Mouse (Mus musculus) myocyte (in vitro differentiated cells): Measurements from ENCODE around the gene Lamc3. TPM values are rescaled to one million over a fixed set of nuclear protein-coding genes. Genes with fewer than 3 reads are reported as not detected.

ENCODE experiments used
- H3K27me3 ChIP-seq: one replicate; pipeline ENCODE4 v1.6.1; 2011; ENCODE audit not compliant: control insufficient read depth, insufficient read depth, insufficient read length
- H3K36me3 ChIP-seq: one replicate; pipeline ENCODE4 v1.6.1; 2011; ENCODE audit not compliant: control insufficient read depth, insufficient read depth
- H3K4me2 ChIP-seq: one replicate; pipeline ENCODE4 v1.6.1; 2011; ENCODE audit warnings: low read depth, control low read depth
- H3K4me3 ChIP-seq: one replicate; pipeline ENCODE4 v1.5.1; 2011; ENCODE audit warnings: mild to moderate bottlenecking, control low read depth, moderate library complexity
- H3K79me2 ChIP-seq: one replicate; pipeline ENCODE4 v1.6.1; 2011; ENCODE audit not compliant: control insufficient read depth, insufficient read depth
- H3ac ChIP-seq: one replicate; pipeline ENCODE4 v1.6.1; 2011; ENCODE audit not compliant: control insufficient read depth, insufficient read length
- CEBPB ChIP-seq: IDR thresholded peaks from 2 replicates; pipeline ENCODE4 v1.6.1; 2011; ENCODE audit warnings: mild to moderate bottlenecking, moderate library complexity; ENCODE audit not compliant: poor library complexity, insufficient read depth, severe bottlenecking
- E2F4 ChIP-seq: IDR thresholded peaks from one replicate; pipeline ENCODE4 v1.6.1; 2011; ENCODE audit warnings: mild to moderate bottlenecking, control low read depth, moderate library complexity; ENCODE audit not compliant: insufficient read depth
- MAX ChIP-seq: IDR thresholded peaks from one replicate; pipeline ENCODE4 v1.6.1; 2011; ENCODE audit warnings: low read depth, mild to moderate bottlenecking, control low read depth
- MYOD1 ChIP-seq, 3 experiments: IDR thresholded peaks; one replicate each; pipeline ENCODE4 v1.6.1; 2011; ENCODE audit warnings: control low read depth in 2 of 3, low read depth in 2 of 3, mild to moderate bottlenecking in 2 of 3, moderate library complexity in 1 of 3; ENCODE audit not compliant: insufficient read length in 2 of 3, control insufficient read depth in 1 of 3
- MYOG ChIP-seq, 3 experiments: IDR thresholded peaks; one replicate each; pipeline ENCODE4 v1.6.1; 2011; ENCODE audit warnings: control low read depth in 2 of 3, low read depth in 2 of 3, mild to moderate bottlenecking in 2 of 3; ENCODE audit not compliant: insufficient read length in 2 of 3, control insufficient read depth in 1 of 3, insufficient read depth in 1 of 3
- POLR2A ChIP-seq: IDR thresholded peaks from one replicate; pipeline ENCODE4 v1.6.1; 2011; ENCODE audit warnings: low read depth, mild to moderate bottlenecking, control low read depth, moderate library complexity; ENCODE audit not compliant: insufficient read length
- POLR2AphosphoS2 ChIP-seq: IDR thresholded peaks from one replicate; pipeline ENCODE4 v1.6.1; 2011; ENCODE audit warnings: low read depth, control low read depth; ENCODE audit not compliant: insufficient read length
- REST ChIP-seq: IDR thresholded peaks from one replicate; pipeline ENCODE4 v1.6.1; 2011; ENCODE audit warnings: mild to moderate bottlenecking, control low read depth, moderate library complexity; ENCODE audit not compliant: insufficient read depth, insufficient read length
- SRF ChIP-seq: IDR thresholded peaks from one replicate; pipeline ENCODE4 v1.6.1; 2011; ENCODE audit warnings: low read depth; ENCODE audit not compliant: control insufficient read depth, insufficient read length
- TCF12 ChIP-seq: IDR thresholded peaks from one replicate; pipeline ENCODE4 v1.6.1; 2011; ENCODE audit warnings: mild to moderate bottlenecking, control low read depth; ENCODE audit not compliant: poor library complexity, insufficient read depth, severe bottlenecking
- TCF3 ChIP-seq: IDR thresholded peaks from one replicate; pipeline ENCODE4 v1.6.1; 2011; ENCODE audit warnings: low read depth, control low read depth; ENCODE audit not compliant: insufficient read length
- USF1 ChIP-seq: IDR thresholded peaks from one replicate; pipeline ENCODE4 v1.6.1; 2011; ENCODE audit warnings: low read depth, mild to moderate bottlenecking, control low read depth, moderate library complexity
- polyA plus RNA-seq: library from polyadenylated mRNA; unstranded; fragments of >200 nt; fragmentation: generic; extraction: Trizol; gene quantifications from one replicate; pipeline ENCODE4 v1.2.1, GENCODE M21; 2012; ENCODE audit warnings: missing spikeins

Lamc3 gene
- polyA plus RNA-seq, 1 experiment: 0.22 TPM

DNA sequence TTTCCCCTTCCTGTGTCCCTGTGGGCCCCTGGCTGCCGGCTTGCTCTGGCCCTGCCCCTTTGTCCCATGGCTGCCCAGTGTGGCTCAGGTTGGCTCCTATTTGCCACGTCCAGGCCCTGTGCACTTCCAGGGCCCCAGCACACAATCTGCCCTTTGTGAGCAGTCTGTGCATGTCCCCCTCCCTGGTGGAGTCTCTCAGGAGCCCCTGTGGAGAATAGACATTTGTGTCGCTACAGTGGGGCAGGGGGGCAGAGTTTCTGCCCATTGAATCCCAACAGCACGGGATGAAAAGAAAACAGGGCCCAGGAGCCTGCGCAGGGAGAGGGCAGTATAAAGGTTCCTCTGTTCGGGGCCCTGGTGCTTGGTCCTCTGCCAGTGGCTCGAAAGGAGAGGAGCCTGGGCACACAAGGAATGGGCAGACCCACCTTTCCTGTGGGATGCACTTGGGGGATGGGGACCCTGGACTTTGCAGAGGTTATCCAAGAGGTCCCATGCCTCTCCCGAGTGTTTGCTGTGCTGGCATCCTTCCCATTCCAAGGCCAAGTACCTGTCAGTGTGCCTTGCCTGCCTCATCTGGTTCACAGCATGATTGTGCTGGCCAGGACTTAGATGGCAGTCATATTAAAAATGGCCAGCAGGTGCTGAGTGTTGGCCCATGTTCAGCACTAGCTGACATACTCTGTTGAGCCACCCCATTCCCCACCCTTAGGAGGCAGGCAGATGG, 75.6 kb downstream of the Lamc3 start:
- peak overlapping the region; percentile 15 for H3K4me2 ChIP-seq
- peak in 2 of 3 experiments; percentile 54 to 69 for TF ChIP-seq MYOD1 (IDR thresholded peaks at IDR 0.05; ENCODE audit: control insufficient read depth in 1 of 3, insufficient read length in 2 of 3, low read depth in 2 of 3)
- no peak for TF ChIP-seq TCF3
- TF ChIP-seq TCF12: no peak
- TF ChIP-seq MAX: no peak
- no peak for TF ChIP-seq E2F4
- no peak for TF ChIP-seq USF1
- no peak for TF ChIP-seq REST
- no peak for TF ChIP-seq POLR2A
- TF ChIP-seq CEBPB: no peak
- TF ChIP-seq MYOG (IDR thresholded peaks at IDR 0.05; ENCODE audit: control insufficient read depth in 1 of 3, insufficient read depth in 1 of 3, insufficient read length in 2 of 3, low read depth in 2 of 3): peak in 1 of 3 experiments; percentile 52
- TF ChIP-seq SRF: no peak

GRCm38 (mm10) chr2:31963491-31963890, 76.4 kb downstream of the Lamc3 start:
- H3K36me3 ChIP-seq: no peaks in the 10 kb centered on the region
- no peaks in the 10 kb centered on the region for H3K27me3 ChIP-seq
- no peaks in the 10 kb centered on the region for H3K79me2 ChIP-seq
- no peak overlapping the region for H3ac ChIP-seq
- H3K4me3 ChIP-seq: no peak overlapping the region
- TF ChIP-seq SRF (no peak), CEBPB (no peak), MAX (no peak), USF1 (no peak), POLR2AphosphoS2 (no peak), MYOG (IDR thresholded peaks at IDR 0.05; ENCODE audit: control insufficient read depth in 1 of 3, insufficient read depth in 1 of 3, insufficient read length in 2 of 3, low read depth in 2 of 3) (no peak), TCF3 (no peak), TCF12 (no peak), REST (no peak), POLR2A (no peak), MYOD1 (IDR thresholded peaks at IDR 0.05; ENCODE audit: control insufficient read depth in 1 of 3, insufficient read length in 2 of 3, low read depth in 2 of 3) (no peak), E2F4 (no peak)
- no peak overlapping the region for H3K4me2 ChIP-seq

More for the DNA sequence above, 75.6 kb downstream of the Lamc3 start:
- H3K79me2 ChIP-seq: no peaks in the 10 kb centered on the region
- H3K4me3 ChIP-seq: no peak overlapping the region
- H3ac ChIP-seq: no peak overlapping the region
- no peaks in the 10 kb centered on the region for H3K27me3 ChIP-seq
- no peaks in the 10 kb centered on the region for H3K36me3 ChIP-seq

GRCm38 (mm10) chr2:31964191-31964590, 77.1 kb downstream of the Lamc3 start:
- no peaks in the 10 kb centered on the region for H3K79me2 ChIP-seq

GRCm38 (mm10) chr2:31965110-31965509, 78.0 kb downstream of the Lamc3 start:
- Histone ChIP-seq H3K36me3 (no peaks in the 10 kb centered on the region), H3ac (no peak overlapping the region), H3K4me3 (no peak overlapping the region), H3K4me2 (no peak overlapping the region), H3K79me2 (no peaks in the 10 kb centered on the region), H3K27me3 (no peaks in the 10 kb centered on the region)
- TF ChIP-seq USF1 (no peak), MYOD1 (IDR thresholded peaks at IDR 0.05; ENCODE audit: control insufficient read depth in 1 of 3, insufficient read length in 2 of 3, low read depth in 2 of 3) (no peak), CEBPB (no peak), E2F4 (no peak), MYOG (IDR thresholded peaks at IDR 0.05; ENCODE audit: control insufficient read depth in 1 of 3, insufficient read depth in 1 of 3, insufficient read length in 2 of 3, low read depth in 2 of 3) (no peak), REST (no peak), MAX (no peak), POLR2A (no peak)

More at GRCm38 (mm10) chr2:31964191-31964590, 77.1 kb downstream of the Lamc3 start:
- H3K36me3 ChIP-seq: no peaks in the 10 kb centered on the region
- TF ChIP-seq USF1 (no peak), MAX (no peak), E2F4 (no peak), CEBPB (no peak), POLR2AphosphoS2 (no peak), SRF (no peak), MYOG (IDR thresholded peaks at IDR 0.05; ENCODE audit: control insufficient read depth in 1 of 3, insufficient read depth in 1 of 3, insufficient read length in 2 of 3, low read depth in 2 of 3) (no peak), TCF3 (no peak), POLR2A (no peak), MYOD1 (IDR thresholded peaks at IDR 0.05; ENCODE audit: control insufficient read depth in 1 of 3, insufficient read length in 2 of 3, low read depth in 2 of 3) (no peak), REST (no peak), TCF12 (no peak)
- H3ac ChIP-seq: no peak overlapping the region
- H3K4me2 ChIP-seq: no peak overlapping the region
- H3K27me3 ChIP-seq: no peaks in the 10 kb centered on the region
- no peak overlapping the region for H3K4me3 ChIP-seq
